Mouse (Mus musculus) MEL (cell line): ENCODE data around the gene Neu1. TPM values are rescaled to one million over a fixed set of nuclear protein-coding genes. Genes with fewer than 3 reads are reported as not detected.

Experiments
- DNase-seq: peaks from one replicate; pipeline ENCODE4 v3.0.0; 2011; ENCODE audit warnings: low read depth, low spot score
- H3K27ac ChIP-seq: 2 replicates; pipeline ENCODE4 v1.5.1; 2012; ENCODE audit warnings: low read depth, mild to moderate bottlenecking, control low read depth, low read length, moderate library complexity; ENCODE audit not compliant: control insufficient read depth
- H3K27me3 ChIP-seq, 2 experiments: fragments of 150-350 bp in 1 of 2; sonication (generic) in 1 of 2; 2 replicates each; pipeline ENCODE4 v1.6.1; 2012; ENCODE audit warnings: low read length in 2 of 2, mild to moderate bottlenecking in 2 of 2, improper control_type of control experiment in 1 of 2, moderate library complexity in 1 of 2; ENCODE audit not compliant: insufficient read depth in 2 of 2, control insufficient read depth in 1 of 2
- H3K36me3 ChIP-seq, 2 experiments: 2 replicates each; pipeline ENCODE4 v1.6.1; 2012 to 2014; ENCODE audit warnings: low read length in 2 of 2, improper control_type of control experiment in 1 of 2, inconsistent platforms in 1 of 2, mild to moderate bottlenecking in 1 of 2; ENCODE audit not compliant: insufficient read depth in 2 of 2, control insufficient read depth in 1 of 2
- H3K4me1 ChIP-seq, 2 experiments: fragments of 150-350 bp in 1 of 2; sonication (generic) in 1 of 2; 2 replicates each; pipeline ENCODE4 v1.6.1; 2012; ENCODE audit warnings: low read length in 2 of 2, improper control_type of control experiment in 1 of 2, mild to moderate bottlenecking in 1 of 2; ENCODE audit not compliant: insufficient read depth in 2 of 2, control insufficient read depth in 1 of 2
- H3K4me3 ChIP-seq, 2 experiments: fragments of 150-350 bp in 1 of 2; sonication (generic) in 1 of 2; 2 replicates each; pipeline ENCODE4 v1.5.1; 2012; ENCODE audit warnings: low read depth in 2 of 2, low read length in 2 of 2, mild to moderate bottlenecking in 2 of 2, moderate library complexity in 2 of 2, control low read depth in 1 of 2, improper control_type of control experiment in 1 of 2; ENCODE audit not compliant: control insufficient read depth in 1 of 2, insufficient read depth in 1 of 2
- H3K79me2 ChIP-seq: 2 replicates; pipeline ENCODE4 v1.6.1; 2012; ENCODE audit warnings: mild to moderate bottlenecking, low read length, moderate library complexity; ENCODE audit not compliant: control insufficient read depth, poor library complexity, insufficient read depth
- H3K9ac ChIP-seq: 2 replicates; pipeline ENCODE4 v1.6.1; 2012; ENCODE audit warnings: low read depth, mild to moderate bottlenecking, control low read depth, low read length, moderate library complexity; ENCODE audit not compliant: control insufficient read depth, poor library complexity, severe bottlenecking
- H3K9me3 ChIP-seq: fragments of 150-350 bp; sonication (generic); replicated peaks from 2 replicates; pipeline ENCODE4 v1.6.1; 2012; ENCODE audit warnings: mild to moderate bottlenecking, low read length, improper control_type of control experiment, moderate library complexity; ENCODE audit not compliant: insufficient read depth
- CHD1 ChIP-seq: IDR thresholded peaks from 2 replicates; pipeline ENCODE4 v1.6.1; 2012; ENCODE audit warnings: low read depth, mild to moderate bottlenecking, inconsistent platforms, low read length, improper control_type of control experiment
- CHD2 ChIP-seq: IDR thresholded peaks from 2 replicates; pipeline ENCODE4 v1.6.1; 2011; ENCODE audit warnings: low read length, improper control_type of control experiment
- EP300 ChIP-seq, 2 experiments: IDR thresholded peaks; 2 replicates each; pipeline ENCODE4 v1.6.1; 2011; ENCODE audit warnings: improper control_type of control experiment in 2 of 2, low read length in 2 of 2, low read depth in 1 of 2, mild to moderate bottlenecking in 1 of 2
- GABPA ChIP-seq: IDR thresholded peaks from 2 replicates; pipeline ENCODE4 v1.6.1; 2012; ENCODE audit warnings: low read depth, mild to moderate bottlenecking, inconsistent platforms, low read length, improper control_type of control experiment, moderate library complexity
- GATA1 ChIP-seq: IDR thresholded peaks from 2 replicates; pipeline ENCODE4 v1.6.1; 2011; ENCODE audit warnings: low read depth, low read length, improper control_type of control experiment
- KAT2A ChIP-seq: conservative IDR thresholded peaks from 2 replicates; pipeline ENCODE4 v1.6.1; 2012; ENCODE audit warnings: low read depth, low read length, improper control_type of control experiment, inconsistent platforms
- MAFK ChIP-seq: IDR thresholded peaks from 2 replicates; pipeline ENCODE4 v1.6.1; 2011; ENCODE audit warnings: low read depth, mild to moderate bottlenecking, low read length, improper control_type of control experiment, borderline replicate concordance
- MAX ChIP-seq: IDR thresholded peaks from 2 replicates; pipeline ENCODE4 v1.6.1; 2011; ENCODE audit warnings: low read length, improper control_type of control experiment
- MAZ ChIP-seq: IDR thresholded peaks from 2 replicates; pipeline ENCODE4 v1.6.1; 2012; ENCODE audit warnings: low read depth, mild to moderate bottlenecking, inconsistent platforms, low read length, improper control_type of control experiment
- MXI1 ChIP-seq: IDR thresholded peaks from 2 replicates; pipeline ENCODE4 v1.6.1; 2011; ENCODE audit warnings: mild to moderate bottlenecking, low read depth, low read length, improper control_type of control experiment
- NELFE ChIP-seq: IDR thresholded peaks from 2 replicates; pipeline ENCODE4 v1.6.1; 2011; ENCODE audit warnings: low read depth, low read length, improper control_type of control experiment
- NRF1 ChIP-seq: IDR thresholded peaks from 2 replicates; pipeline ENCODE4 v1.6.1; 2014; ENCODE audit warnings: low read depth, mild to moderate bottlenecking, inconsistent platforms, low read length, improper control_type of control experiment, moderate library complexity; ENCODE audit not compliant: poor library complexity, insufficient read depth, severe bottlenecking
- POLR2AphosphoS2 ChIP-seq: IDR thresholded peaks from 2 replicates; pipeline ENCODE4 v1.6.1; 2011; ENCODE audit warnings: low read length, improper control_type of control experiment
- POLR2AphosphoS5 ChIP-seq: IDR thresholded peaks from 2 replicates; pipeline ENCODE4 v1.6.1; 2012; ENCODE audit warnings: low read depth, borderline replicate concordance, mild to moderate bottlenecking, inconsistent platforms, low read length, moderate library complexity, mixed read lengths
- RAD21 ChIP-seq: IDR thresholded peaks from 2 replicates; pipeline ENCODE4 v1.6.1; 2011; ENCODE audit warnings: mild to moderate bottlenecking, low read depth, low read length, improper control_type of control experiment
- RCOR1 ChIP-seq: IDR thresholded peaks from 2 replicates; pipeline ENCODE4 v1.6.1; 2012; ENCODE audit warnings: low read depth, mild to moderate bottlenecking, inconsistent platforms, low read length, improper control_type of control experiment
- SIN3A ChIP-seq: IDR thresholded peaks from 2 replicates; pipeline ENCODE4 v1.6.1; 2012; ENCODE audit warnings: low read length, improper control_type of control experiment, inconsistent platforms
- TBP ChIP-seq: IDR thresholded peaks from 2 replicates; pipeline ENCODE4 v1.8.0; 2011; ENCODE audit warnings: low read depth, low read length, improper control_type of control experiment
- USF1 ChIP-seq: IDR thresholded peaks from 2 replicates; pipeline ENCODE4 v1.6.1; 2014; ENCODE audit warnings: low read depth, mild to moderate bottlenecking, inconsistent platforms, low read length, improper control_type of control experiment, moderate library complexity
- ZKSCAN1 ChIP-seq: IDR thresholded peaks from 2 replicates; pipeline ENCODE4 v1.6.1; 2012; ENCODE audit warnings: low read depth, mild to moderate bottlenecking, inconsistent platforms, low read length, improper control_type of control experiment, moderate library complexity
- ZMIZ1 ChIP-seq: IDR thresholded peaks from 2 replicates; pipeline ENCODE4 v1.6.1; 2012; ENCODE audit warnings: low read depth, mild to moderate bottlenecking, inconsistent platforms, low read length, improper control_type of control experiment, moderate library complexity
- polyA plus RNA-seq, 2 experiments: library from polyadenylated mRNA; stranded (reverse) in 1 of 2; unstranded in 1 of 2; fragments of >175 nt in 1 of 2; fragments of >200 nt in 1 of 2; gene quantifications; 2 replicates each; pipeline versions ENCODE4 v1.2.1 to v1.2.4; 2012; ENCODE audit warnings: low replicate concordance in 2 of 2, low read depth in 1 of 2; ENCODE audit not compliant: insufficient read length in 2 of 2, insufficient read depth in 1 of 2, missing spikeins in 1 of 2
- total RNA-seq: library from RNA; depleted of rRNA; stranded (reverse); fragments of 300-350 nt; gene quantifications from 2 replicates; pipeline ENCODE4 v1.2.3, GENCODE M21; 2012

The Neu1 gene
- total and polyA plus RNA-seq, 3 experiments: 6.5 to 7.9 TPM; not detected in 1

DNA sequence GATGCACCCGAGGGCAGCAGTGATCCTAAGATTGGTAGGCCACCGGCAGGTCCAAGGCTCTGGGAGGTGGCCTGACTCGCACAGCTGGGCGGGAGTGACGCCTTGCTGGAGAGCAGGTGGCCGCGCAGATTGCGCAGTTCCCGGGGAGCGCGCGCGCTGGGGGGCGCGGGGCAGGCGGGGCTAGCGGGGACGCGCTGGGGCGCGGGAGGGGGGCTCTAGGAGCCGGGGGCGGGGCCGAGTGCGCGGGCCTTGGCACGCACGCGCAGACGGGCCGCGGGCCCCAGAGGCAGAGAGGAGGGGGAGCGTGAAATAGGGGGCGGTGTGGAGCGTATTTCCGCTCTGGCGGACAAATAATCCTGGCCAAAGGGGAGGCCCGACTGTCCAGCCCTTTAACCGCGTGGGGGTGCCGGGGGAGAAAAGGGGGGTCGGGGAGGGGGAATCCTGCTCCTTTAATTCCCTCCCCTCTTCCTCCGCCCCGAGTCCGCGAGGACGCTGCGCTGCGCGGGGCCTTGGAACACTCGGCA, 36.9 kb upstream of the Neu1 start (continued):
- TF ChIP-seq MXI1 (no peak), KAT2A (no peak), RCOR1 (no peak), RAD21 (no peak), GABPA (no peak), MAZ (peak; percentile 97), CHD1 (no peak), EP300 (IDR thresholded peaks at IDR 0.05; ENCODE audit: low read depth in 1 of 2, low read length in 2 of 2) (peak in 1 of 2 experiments; percentile 29; a peak in 1 of 4 replicates), ZMIZ1 (0 out of 2 replicates have a peak, but pooled peaks have one; percentile 12), SIN3A (peak; percentile 38; the same call in 1 of the 2 replicates), ZKSCAN1 (no peak), POLR2AphosphoS2 (no peak), USF1 (no peak), CHD2 (no peak), NRF1 (peak; percentile 73), POLR2AphosphoS5 (no peak), MAX (no peak), GATA1 (no peak), MAFK (no peak), TBP (no peak)

DNA sequence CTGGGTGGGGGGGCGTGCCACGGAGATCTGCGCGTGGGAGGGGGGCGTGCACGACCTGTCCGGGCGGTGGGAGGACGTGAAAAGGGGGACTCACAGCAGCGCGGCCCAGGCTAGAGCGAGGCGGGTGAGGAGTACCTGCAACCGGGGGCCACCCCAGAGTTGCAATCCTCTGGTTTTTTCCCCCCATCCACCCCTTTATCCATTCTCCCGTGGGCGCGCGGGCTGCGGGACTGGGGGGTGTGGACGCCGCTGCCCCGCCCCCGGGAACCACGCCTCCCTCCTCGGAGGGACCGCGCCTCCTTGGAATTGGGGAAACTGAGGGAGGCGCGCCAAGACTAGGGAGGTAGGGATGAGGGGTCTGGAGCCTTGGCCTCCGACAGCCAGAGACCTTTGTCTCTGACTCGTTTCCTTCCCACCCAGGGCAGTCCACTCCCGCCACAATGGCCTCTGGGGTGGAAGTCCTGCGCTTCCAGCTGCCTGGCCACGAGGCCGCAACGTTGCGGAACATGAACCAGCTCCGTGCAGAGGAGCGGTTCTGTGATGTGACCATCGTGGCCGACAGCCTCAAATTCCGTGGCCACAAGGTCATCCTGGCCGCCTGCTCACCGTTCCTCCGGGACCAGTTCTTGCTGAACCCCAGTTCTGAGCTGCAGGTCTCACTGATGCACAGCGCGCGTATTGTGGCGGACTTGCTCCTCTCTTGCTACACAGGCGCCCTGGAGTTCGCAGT, 36.1 kb upstream of the Neu1 start:
- peak overlapping the region; percentile 50; the same call in 1 of the 2 replicates for H3K27ac ChIP-seq
- TF ChIP-seq SIN3A (peak; percentile 22; the same call in 1 of the 2 replicates), MAX (0 out of 2 replicates have a peak, but pooled peaks have one; percentile 32), NELFE (peak; percentile 39), MAFK (no peak), MXI1 (peak; percentile 27; the same call in 1 of the 2 replicates)
- peak overlapping the region; percentile 57 to 84 for H3K4me3 ChIP-seq
- no peaks in the 10 kb centered on the region for H3K9me3 ChIP-seq
- H3K79me2 ChIP-seq: peaks cover 30% of the 10 kb centered on the region
- peaks cover 0 to 12% of the 10 kb centered on the region in 2 experiments; a peak in 3 of 4 replicates for H3K4me1 ChIP-seq
- H3K36me3 ChIP-seq: peaks cover 0 to 11% of the 10 kb centered on the region in 2 experiments; a peak in 2 of 4 replicates
- peak overlapping the region; percentile 84 for H3K9ac ChIP-seq
- peak; percentile 57 for DNase-seq
- no peaks in the 10 kb centered on the region for H3K27me3 ChIP-seq
